Mouse (Mus musculus): ENCODE measurements around the gene Mdm2.
"Not testable (repeated sequence)": the region's sequence is repeated elsewhere in the genome, so short reads cannot be mapped to it uniquely, and the experiment has no call there.

The Mdm2 gene

GRCm38 (mm10) chr10:117748276-117749049, 37.9 kb upstream of the Mdm2 start:
- DNase-seq, result peak; percentile 68

- DNase-seq, result no peak
Measured at GRCm38 (mm10) chr10:117747711-117748110, 37.2 kb upstream of the Mdm2 start.

GRCm38 (mm10) chr10:117746297-117746883, 35.8 kb upstream of the Mdm2 start, which contains the start of gene Slc35e3:
Gene Slc35e3, minus strand, starts transcription at chr10:117746365.
- DNase-seq, result peak; percentile 97

GRCm38 (mm10) chr10:117745570-117746296, 35.2 kb upstream of the Mdm2 start:
- DNase-seq, result peak; percentile 23

GRCm38 (mm10) chr10:117743917-117744316, 33.4 kb upstream of the Mdm2 start:
- no peak for DNase-seq

- DNase-seq, result no peak
Measured at GRCm38 (mm10) chr10:117743182-117743581, 32.6 kb upstream of the Mdm2 start.

GRCm38 (mm10) chr10:117742618-117743017, 32.1 kb upstream of the Mdm2 start:
- DNase-seq, result no peak

- no peak for DNase-seq
Measured at GRCm38 (mm10) chr10:117741698-117742475, 31.3 kb upstream of the Mdm2 start.

- DNase-seq, result no peak
Measured at GRCm38 (mm10) chr10:117740921-117741320, 30.4 kb upstream of the Mdm2 start.

GRCm38 (mm10) chr10:117740171-117740570, 29.6 kb upstream of the Mdm2 start:
- no peak for DNase-seq

- DNase-seq, result no peak
Measured at GRCm38 (mm10) chr10:117739648-117739948, 29.0 kb upstream of the Mdm2 start.

- DNase-seq, result no peak
Measured at GRCm38 (mm10) chr10:117738928-117739647, 28.5 kb upstream of the Mdm2 start.

GRCm38 (mm10) chr10:117738140-117738921, 27.8 kb upstream of the Mdm2 start:
- DNase-seq, result no peak

GRCm38 (mm10) chr10:117737498-117737897, 26.9 kb upstream of the Mdm2 start:
- not testable (repeated sequence) for DNase-seq

- DNase-seq, result peak; percentile 29
Measured at GRCm38 (mm10) chr10:117737075-117737474, 26.5 kb upstream of the Mdm2 start.

- DNase-seq, result no peak
Measured at GRCm38 (mm10) chr10:117736573-117736972, 26.0 kb upstream of the Mdm2 start.

GRCm38 (mm10) chr10:117735396-117735795, 24.8 kb upstream of the Mdm2 start:
- DNase-seq, result not testable (repeated sequence)

GRCm38 (mm10) chr10:117734104-117734852, 23.7 kb upstream of the Mdm2 start:
- DNase-seq, result peak; percentile 43

GRCm38 (mm10) chr10:117733626-117734025, 23.1 kb upstream of the Mdm2 start:
- DNase-seq, result not testable (repeated sequence)

GRCm38 (mm10) chr10:117732962-117733592, 22.5 kb upstream of the Mdm2 start:
- DNase-seq, result no peak

Data from kidney, postnatal 14 days (tissue).